Mouse (Mus musculus) gastrocnemius, adult 2 months (tissue): ENCODE data around the gene Evl. TPM values are rescaled to one million over a fixed set of nuclear protein-coding genes. Genes with fewer than 3 reads are reported as not detected.
"Not testable (repeated sequence)": the region's sequence is repeated elsewhere in the genome, so short reads cannot be mapped to it uniquely, and the experiment has no call there.

Experiments used
- DNase-seq: peaks from one replicate; pipeline ENCODE4 v3.0.0; 2022
- H3K27ac ChIP-seq: fragments of 200-600 bp; 2 replicates; pipeline ENCODE4 v1.8.1; 2022; ENCODE audit warnings: mild to moderate bottlenecking
- H3K4me3 ChIP-seq: fragments of 200-600 bp; 2 replicates; pipeline ENCODE4 v1.8.1; 2022; ENCODE audit warnings: mild to moderate bottlenecking, moderate library complexity
- CTCF ChIP-seq: fragments of 200-600 bp; IDR thresholded peaks from 2 replicates; pipeline ENCODE4 v1.8.1; 2022; ENCODE audit warnings: antibody characterized with exemption, mild to moderate bottlenecking, moderate library complexity
- intact Hi-C: fragments of 180-260 bp; cut with DNase I; formaldehyde crosslinking; loops from one replicate; pipeline ENCODE4 v1.15.1; 2025
- total RNA-seq, 2 experiments: library from RNA; stranded (reverse); gene quantifications; 2 replicates each; pipeline ENCODE4 v1.2.3; 2021

Evl gene
- total RNA-seq, 2 experiments from 2014 or later: 10.0 to 17.7 TPM

GRCm38 (mm10) chr12:108693592-108693991 is 139.1 kb downstream of the Evl start:
- intact Hi-C loops: no loop called here
- H3K27ac ChIP-seq: no peak overlapping the region
- DNase-seq: no peak
- H3K4me3 ChIP-seq: no peak overlapping the region
- no peak for TF ChIP-seq CTCF

GRCm38 (mm10) chr12:108694223-108694622 is 139.7 kb downstream of the Evl start:
- no peak for TF ChIP-seq CTCF
- H3K27ac ChIP-seq: no peak overlapping the region
- no peak for DNase-seq
- H3K4me3 ChIP-seq: no peak overlapping the region
- intact Hi-C loops: no loop called here

DNA sequence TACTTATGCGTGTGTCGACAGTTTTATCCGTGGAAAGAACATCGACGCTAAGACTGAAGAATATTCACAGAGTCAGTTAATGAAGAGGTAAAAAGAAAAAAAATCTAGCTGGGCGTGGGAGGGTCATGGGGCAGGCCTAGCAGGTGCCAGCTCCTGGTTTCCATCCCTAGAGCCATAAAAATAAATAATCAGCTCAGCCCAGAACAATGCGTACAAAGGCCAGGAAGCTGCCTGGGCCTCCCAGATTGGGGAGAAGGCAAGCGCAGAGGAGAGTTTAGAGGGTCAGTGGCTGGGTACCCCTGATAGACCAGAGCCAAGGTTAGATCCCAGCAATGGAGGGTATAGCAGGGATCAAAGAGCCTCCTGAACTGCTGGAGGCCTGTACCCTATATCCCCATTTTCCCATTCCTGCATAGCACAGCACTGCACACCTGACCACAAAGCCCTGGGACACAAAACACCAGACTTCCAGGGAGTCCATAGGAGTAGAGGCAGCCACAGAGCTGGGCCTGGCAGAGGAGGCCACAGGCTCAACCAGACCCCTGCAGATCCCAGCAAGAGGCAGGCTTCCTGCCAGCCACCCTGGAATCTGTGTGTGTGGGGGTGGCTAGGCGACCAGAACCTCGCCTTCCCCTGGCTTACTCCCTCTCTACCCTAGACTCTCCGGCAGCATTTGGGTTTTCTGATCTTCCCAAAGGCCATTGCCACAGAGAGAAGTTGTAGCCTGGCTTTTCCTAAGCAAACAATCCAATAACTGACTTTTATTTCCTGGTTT is 144.4 kb downstream of the Evl start:
- no peak for DNase-seq
- H3K4me3 ChIP-seq: no peak overlapping the region
- no peak for TF ChIP-seq CTCF
- intact Hi-C loops: no loop called here
- peak overlapping the region; percentile 57 for H3K27ac ChIP-seq

- DNase-seq: no peak
- TF ChIP-seq CTCF: no peak
- Histone ChIP-seq H3K27ac (no peak overlapping the region), H3K4me3 (no peak overlapping the region)
- intact Hi-C loops: no loop called here
These were observed 145.1 kb downstream of the Evl start for GRCm38 (mm10) chr12:108699576-108699975.

DNA sequence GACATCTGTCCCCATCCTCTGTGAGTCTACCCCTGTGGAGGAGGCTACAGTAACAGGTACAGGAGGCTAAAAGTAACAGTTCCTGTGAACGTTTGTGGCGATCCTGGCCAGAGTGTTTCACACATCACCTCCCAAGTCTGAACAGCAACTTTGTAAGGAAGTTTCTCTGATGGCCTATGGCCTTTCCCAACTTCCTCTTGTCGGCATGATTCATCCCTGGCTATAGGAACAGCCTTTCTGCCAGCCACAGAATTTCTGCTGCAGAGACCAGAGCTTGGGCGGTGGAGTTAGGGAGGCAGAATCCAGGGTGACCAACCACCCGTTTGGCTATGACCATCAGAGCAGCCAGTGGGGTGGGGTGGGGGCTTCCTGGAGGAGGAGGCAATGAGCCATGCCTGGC is 145.5 kb downstream of the Evl start:
- DNase-seq: no peak
- Histone ChIP-seq H3K4me3 (no peak overlapping the region), H3K27ac (no peak overlapping the region)
- no peak for TF ChIP-seq CTCF
- intact Hi-C loops: no loop called here

DNA sequence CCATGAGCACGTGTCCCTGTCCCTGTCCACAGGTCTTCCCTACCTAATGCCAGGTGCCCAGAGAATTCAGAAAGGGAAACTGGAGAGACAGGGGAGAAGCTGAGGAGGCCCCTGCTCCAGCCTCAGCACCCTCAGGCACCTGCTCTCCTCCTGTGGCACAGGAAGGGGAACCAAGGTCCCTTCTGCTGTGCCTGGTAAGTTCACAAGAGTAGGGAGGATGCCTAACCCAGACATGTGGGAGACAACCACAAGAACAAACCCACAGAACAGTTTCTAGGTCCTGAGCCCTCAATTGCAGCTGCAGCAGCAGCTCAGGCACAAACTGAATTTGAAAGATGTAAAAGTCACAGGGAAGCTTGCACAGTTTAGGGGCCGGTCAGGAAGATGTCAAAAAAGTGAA is 146.7 kb downstream of the Evl start:
- no peak for TF ChIP-seq CTCF

DNA sequence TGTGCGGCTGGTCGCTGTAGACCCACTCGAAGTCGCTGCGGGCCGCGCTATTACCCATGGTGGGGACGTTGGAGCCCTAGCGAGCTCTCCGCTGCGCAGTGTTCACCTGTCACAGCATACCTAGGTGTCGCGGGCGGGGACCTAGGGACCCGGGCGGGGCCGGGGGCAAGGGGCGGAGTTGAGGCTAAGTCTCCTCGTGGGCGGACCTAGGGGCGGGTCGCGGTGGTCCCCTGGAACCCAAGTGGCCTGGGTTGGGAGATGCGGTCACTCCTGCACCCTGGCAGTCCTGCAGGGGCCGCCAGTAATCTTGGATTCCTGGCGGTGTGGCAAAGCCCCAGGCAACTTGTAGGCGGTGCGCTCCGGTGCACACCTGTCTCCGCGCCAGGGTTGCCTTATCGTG is 147.7 kb downstream of the Evl start, which contains the start of gene Degs2:
Degs2 (minus strand) TSS at position 131 of the 400 bp plus-strand sequence.
- no peak for DNase-seq
- Histone ChIP-seq H3K27ac (no peak within 1 kb of the TSS; the same call in 1 of the 2 replicates), H3K4me3 (peak within 1 kb of the TSS; percentile 46)
- no peak for TF ChIP-seq CTCF
- intact Hi-C loops: no loop called here

More for the DNA sequence above, 146.7 kb downstream of the Evl start:
- Histone ChIP-seq H3K4me3 (no peak overlapping the region), H3K27ac (no peak overlapping the region)
- intact Hi-C loops: no loop called here
- DNase-seq: no peak

- no peak overlapping the region for H3K27ac ChIP-seq
- DNase-seq: no peak
- H3K4me3 ChIP-seq: no peak overlapping the region
- no peak for TF ChIP-seq CTCF
- intact Hi-C loops: no loop called here
These were observed 151.0 kb downstream of the Evl start for GRCm38 (mm10) chr12:108705486-108705885.

- no peak for DNase-seq
- peak; percentile 38; the same call in 1 of the 2 replicates for TF ChIP-seq CTCF
- H3K4me3 ChIP-seq: no peak overlapping the region
- no peak overlapping the region for H3K27ac ChIP-seq
- intact Hi-C loops: no loop called here
These were observed 151.6 kb downstream of the Evl start for GRCm38 (mm10) chr12:108706129-108706528.

- no peak for TF ChIP-seq CTCF
- DNase-seq: no peak
- intact Hi-C loops: no loop called here
- Histone ChIP-seq H3K4me3 (no peak overlapping the region), H3K27ac (no peak overlapping the region)
These were observed 154.9 kb downstream of the Evl start for GRCm38 (mm10) chr12:108709386-108709785.

GRCm38 (mm10) chr12:108709964-108710765 is 155.6 kb downstream of the Evl start:
- TF ChIP-seq CTCF: no peak
- H3K4me3 ChIP-seq: no peak overlapping the region
- intact Hi-C loops: no loop called here
- no peak overlapping the region for H3K27ac ChIP-seq
- no peak for DNase-seq

DNA sequence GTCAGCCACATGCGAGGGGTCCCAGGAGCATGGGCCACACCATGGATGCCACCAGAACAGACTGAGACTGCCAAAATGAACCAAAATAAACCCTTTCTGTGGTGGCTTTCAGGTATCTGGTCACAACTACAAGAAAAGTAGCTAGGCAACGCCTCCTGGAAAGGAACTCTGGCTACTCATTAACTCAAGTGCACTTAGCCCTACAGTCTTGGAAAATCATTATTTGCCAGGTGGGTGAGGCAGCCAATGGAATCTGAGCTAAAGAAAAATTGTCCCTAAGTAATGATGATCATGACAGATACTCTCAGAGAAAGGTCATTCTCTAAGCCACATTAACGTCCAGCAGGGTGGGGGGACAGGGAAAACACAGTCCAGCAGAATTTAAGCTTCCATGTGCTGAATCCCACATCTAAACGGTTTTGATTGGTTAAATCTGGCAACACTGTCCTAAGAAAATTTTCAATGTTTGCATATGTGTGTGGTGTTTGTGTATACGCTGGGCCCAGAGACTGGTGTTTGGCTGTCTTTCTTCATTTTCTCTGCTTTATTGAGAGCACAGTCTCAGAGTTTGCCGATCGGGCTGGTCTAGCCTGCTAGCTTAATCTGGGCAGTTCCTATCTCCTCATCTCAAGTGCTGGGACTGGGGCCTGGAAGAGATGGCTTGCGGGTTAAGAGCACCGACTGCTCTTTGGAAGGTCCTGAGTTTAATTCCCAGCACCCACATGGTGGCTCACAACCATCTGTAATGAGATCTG is 156.5 kb downstream of the Evl start:
- intact Hi-C loops: no loop called here
- TF ChIP-seq CTCF: no peak
- no peak overlapping the region for H3K4me3 ChIP-seq
- no peak for DNase-seq
- H3K27ac ChIP-seq: no peak overlapping the region

- Histone ChIP-seq H3K27ac (no peak overlapping the region), H3K4me3 (no peak overlapping the region)
- intact Hi-C loops: no loop called here
- no peak for TF ChIP-seq CTCF
- no peak for DNase-seq
These were observed 158.0 kb downstream of the Evl start for GRCm38 (mm10) chr12:108712481-108712880.

DNA sequence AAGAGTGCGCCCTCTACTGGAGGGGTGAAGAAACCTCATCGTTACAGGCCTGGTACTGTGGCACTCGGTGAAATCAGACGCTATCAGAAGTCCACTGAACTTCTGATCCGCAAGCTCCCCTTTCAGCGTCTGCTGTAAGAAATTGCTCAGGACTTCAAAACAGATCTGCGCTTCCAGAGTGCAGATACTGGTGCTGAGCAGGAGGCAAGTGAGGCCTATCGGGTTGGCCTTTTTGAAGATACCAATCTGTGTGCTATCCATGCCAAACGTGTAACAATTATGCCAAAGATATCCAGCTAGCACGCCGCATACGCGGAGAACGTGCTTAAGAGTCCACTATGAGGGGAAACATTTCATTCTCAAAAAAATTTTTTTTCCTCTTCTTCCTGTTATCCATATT is 159.5 kb downstream of the Evl start:
- H3K4me3 ChIP-seq, H3K27ac ChIP-seq, DNase-seq, intact Hi-C loops: not testable (repeated sequence)
